Mouse (Mus musculus) telencephalon, adult 2 months (tissue): ENCODE measurements around the gene Smug1.

Experiments
- DNase-seq: peaks from one replicate; pipeline ENCODE4 v3.0.0-alpha.2; 2011; ENCODE audit warnings: low read depth, low spot score

Smug1 gene

DNA sequence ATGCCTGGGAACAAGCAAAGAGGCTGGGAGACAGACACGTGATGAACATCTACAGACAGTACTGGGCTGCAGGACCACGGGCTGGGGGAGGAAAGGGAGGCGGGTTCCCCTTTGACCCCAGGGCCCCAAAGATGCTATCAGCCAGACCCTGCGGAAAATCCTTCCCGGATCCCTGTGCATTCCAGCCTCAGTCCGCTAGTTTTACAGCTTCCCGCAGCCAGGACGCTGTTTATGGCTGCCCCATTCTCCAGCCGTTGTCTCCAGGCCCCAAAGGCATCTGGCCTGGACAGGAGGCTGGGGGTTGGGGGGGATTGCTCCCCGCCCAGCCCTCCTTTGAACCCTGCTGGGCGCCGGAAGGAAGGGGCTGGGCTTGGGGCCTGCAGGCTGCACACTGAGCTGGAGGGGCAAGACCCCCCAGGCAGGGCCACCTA, 10.7 kb upstream of the Smug1 start:
- DNase-seq: no peak

DNA sequence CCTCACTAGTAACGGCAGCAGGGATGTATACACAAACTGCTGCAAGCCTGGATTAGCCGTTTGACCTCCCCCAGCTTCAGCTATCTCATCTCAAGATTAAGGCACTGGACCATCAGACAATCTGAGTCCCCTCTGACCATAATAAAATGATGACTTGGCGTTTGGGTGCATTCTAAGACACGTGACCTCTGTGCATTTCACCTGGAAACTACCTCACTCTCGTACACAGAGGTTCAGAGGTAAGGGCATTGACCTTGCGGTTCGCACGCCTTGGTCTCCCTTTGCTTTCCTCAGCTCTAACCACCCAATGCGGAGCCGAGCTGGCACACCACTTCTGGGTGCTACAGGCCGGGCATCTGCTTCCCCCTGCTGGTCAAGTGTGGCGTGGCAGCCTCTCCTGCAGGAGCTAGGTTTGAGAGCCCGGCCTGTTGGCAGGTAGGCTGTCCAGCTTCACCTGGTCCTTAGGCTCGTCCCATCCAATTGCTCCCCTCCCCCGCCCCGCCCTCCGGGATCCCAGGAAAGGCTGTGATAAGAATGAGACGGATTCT, 10.1 kb upstream of the Smug1 start:
- no peak for DNase-seq

DNA sequence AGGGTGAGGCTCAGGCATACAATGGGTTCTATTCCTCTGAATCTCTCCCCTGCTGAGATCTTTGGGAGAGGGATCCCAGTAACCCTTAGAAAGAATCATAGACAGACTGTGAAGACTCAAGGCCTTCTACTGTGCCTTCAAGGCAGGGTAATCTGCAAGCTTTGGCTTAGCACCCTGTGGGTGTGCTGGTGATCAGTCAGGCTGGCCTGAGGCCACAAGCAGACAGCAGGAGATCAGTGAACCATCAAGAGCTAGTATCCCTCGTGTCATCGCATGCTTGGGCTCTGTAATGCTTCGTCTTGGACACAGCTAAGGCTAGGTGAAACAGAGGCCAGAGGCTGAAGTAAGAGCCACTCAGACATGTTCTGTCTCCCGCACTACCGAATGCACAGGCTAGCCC, 6.4 kb upstream of the Smug1 start:
- no peak for DNase-seq

DNA sequence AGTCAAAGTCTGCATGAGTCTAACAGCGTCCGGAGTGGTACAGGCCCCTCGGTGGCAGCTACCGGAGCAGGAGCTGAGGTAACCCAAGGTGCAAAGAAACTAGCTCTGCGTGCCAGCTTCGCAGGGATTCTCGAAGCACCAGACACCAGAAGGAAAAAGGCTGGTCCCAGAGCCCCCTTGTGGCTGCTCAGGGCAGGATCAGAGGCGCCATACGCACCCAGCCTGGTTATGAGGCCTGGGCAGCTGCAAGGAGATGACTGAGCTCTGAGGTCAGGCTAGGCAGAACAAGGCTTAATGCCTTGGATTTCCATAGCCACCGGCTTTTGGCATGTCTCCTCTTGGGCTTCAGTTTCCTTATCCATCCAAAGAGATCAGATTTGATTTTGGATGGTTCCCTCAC, 5.6 kb upstream of the Smug1 start:
- DNase-seq: no peak

DNA sequence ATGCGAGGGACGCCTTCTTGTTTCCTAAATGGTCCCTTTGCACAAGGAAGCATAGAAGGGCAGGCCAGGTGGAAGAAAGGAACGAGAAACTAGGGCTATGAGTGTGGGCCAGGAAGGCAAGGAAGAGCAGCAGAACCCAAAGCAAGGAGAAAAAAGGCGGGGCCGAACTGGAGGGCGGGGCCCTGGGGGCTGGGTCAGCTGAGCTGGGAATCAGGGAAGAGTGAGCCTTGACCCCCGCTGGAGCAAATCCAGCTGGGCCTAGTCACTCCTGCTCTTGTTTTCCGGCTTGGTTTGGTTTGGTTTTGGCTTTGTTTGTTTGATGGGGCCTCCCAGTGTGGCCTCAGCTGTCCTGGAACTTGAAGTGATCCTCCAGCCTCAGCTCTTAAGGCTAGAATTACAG, 4.4 kb upstream of the Smug1 start:
- no peak for DNase-seq

DNA sequence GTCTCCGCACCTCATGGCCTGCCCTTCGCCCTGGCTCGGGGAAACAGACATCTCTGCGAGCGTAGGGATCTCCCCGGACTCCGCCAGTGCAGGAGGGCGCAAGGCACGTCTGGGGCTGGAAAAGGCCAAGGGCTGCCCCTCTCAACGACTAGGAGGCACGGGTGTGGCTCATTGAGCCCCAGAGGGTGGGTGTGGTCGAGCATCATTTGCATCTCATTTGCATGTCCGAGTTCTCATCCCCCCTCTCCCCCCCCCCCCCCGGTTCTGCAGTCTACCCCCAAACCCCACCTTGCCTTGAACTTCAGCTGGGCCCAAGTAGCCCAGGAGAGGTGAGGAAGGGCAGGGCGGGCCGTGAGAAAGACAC, 3.4 kb upstream of the Smug1 start:
- DNase-seq: no peak

DNA sequence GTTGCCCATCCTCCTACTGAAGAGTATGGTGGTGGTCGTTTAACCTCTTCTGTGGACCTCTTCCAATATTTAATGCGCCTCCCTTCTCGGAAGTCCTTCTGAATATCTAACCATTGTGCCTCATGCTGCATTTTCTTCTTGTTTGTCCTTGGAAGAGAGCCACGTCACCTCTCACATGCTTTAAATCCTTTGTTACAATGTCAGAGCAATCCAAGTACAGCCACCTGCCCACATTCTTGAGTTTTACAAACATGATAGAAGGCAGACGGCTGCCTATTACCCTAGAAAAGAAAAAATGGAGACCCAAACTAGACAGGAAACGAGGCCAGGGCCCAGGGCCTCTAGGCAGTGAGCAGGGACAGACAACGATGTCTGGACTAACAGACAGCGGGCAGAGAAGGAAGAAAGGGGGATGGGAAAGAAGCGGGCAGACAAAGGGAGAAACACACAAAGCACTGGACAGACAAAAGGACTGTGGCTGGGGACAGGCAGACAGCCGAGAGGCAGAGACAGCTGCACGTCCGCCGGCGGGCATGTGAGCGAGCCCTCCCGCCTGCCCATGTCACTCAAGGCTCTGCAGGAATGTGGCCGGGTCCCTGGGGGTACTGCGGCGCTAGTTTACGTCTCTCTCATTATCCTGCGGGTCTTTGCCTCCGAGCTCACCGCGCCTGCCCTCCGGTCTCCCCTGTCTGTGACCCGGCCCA, 2.9 kb upstream of the Smug1 start:
- DNase-seq: no peak

DNA sequence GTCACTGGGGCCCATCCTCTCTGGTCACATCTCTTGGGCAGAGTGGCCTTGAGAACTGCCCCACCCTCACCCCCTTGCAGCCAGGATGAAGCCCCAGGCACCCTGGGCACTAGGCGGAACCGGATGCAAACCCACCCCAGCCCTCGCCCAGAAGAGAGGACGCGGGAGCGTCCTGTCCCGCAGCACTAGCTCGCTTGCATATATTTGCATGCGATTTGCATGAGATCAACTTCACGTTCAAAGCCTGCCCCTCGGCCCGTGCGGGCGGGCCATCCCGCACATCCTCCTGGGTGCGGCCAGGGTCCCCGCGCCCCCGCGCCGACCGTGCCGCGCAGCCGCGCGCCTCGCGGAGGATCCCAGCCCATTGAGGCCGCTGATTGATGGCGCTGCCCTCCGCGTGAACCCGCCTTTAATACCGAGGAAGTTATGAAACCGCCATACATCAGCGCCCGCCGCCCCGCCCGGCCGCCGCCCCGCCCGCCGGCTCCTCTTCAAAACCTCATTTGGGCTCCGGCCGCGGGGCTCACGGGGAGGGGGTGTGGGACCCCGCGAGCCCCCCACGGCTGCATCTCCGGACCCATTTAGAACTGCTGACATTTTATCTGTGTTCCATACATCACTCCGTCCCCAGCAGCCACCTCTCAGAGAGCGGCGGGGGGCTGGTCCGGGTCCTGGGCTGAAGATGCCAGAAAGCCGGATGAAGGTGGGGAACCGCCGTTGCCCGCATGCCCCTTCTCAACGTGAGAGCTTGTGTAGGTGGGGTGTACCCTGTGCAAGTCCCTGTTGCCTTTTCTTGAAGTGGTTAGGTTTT, 2.1 kb upstream of the Smug1 start:
- no peak for DNase-seq

DNA sequence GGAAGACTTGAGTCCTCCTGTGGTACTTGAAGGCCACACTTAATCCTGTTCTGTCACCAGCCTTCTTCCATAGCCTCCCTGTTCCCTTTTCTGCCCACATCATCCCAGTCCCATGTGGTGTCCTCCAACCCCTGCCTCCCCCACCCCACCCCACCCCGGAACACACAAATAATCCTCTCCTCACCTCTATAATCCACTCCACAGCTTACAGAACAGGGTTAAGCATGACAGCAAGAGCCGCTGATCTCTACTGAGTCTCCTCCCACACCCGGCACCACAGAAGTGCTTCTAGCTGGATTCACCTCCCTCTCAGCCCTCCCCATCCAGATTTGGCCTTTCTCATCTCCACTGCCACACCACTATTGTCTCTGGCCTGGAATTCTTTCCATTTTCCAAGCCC, 894 bp upstream of the Smug1 start:
- DNase-seq: no peak

DNA sequence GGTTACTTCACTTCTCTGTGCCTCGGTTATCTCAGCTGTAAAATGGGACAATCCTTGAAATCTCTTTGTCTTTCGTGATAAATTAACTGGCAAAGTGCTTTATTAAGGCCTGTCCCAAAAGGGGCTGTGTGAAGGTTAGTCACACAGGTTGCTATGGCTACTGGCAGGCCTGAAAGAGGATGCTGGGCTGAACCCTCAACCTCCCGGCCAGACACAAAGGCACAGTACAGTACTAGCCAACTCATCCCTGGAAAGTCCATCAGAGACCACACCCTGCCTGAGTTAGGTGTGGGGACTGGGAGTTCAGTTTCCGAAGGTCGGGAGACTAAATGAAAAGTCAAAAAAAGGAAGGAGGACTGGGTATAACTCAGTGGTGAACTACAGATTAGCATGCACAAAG, 968 bp downstream of the Smug1 start:
- no peak for DNase-seq

DNA sequence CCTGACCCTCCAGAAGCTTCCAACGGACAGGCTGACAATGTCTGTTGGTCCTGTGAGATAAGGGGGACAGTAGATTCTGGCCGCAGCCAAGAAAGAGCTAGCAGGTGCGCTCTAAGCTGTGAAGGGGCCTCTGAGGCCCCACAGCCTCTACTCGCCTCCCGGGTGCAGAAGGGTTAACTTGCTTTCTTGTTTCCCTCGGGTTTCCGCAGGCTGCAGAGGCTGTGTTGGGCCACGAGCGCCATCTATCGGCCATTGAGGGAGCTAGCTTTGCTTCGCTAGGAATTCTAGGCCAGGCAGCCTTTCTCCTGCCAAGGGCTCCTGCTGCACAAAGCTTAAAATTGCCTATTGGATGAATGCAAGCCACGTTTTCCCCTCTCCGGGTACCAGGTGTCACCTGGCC, 1.5 kb downstream of the Smug1 start:
- DNase-seq: peak; percentile 63

DNA sequence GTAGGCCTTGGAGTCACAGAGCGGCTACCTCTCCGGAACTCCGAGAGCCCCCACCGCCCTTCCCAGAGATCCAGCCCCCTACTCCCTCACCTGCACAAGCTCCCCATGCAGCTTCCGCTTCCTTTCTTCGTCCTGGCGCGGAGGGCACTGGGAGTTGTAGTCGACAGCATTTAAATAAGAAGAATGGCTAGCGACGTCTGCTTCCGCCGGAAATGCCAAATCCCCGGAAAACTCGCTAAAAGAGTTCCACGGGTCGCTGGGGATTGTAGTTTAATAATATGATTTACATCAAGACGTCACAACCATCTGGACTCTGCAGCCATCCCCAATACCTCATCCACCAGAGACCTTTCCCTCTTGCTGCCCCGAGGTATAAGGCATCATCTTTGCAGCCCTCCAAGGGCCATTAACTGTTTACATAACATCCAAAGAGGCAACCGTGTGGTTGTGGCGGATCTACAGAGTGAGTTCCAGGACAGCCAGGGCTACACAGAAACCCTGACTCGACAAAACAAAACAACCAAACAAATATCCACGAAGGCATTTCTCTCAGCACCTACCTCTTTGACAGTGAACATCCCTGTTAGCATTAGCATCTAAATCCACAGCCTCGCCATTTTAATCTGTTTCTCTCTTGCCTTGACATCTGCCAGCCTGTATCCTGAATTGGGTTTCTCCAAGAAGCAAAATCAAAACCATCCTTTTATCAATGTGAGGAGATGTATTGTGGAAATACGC, 3.5 kb downstream of the Smug1 start:
- DNase-seq: peak; percentile 98

DNA sequence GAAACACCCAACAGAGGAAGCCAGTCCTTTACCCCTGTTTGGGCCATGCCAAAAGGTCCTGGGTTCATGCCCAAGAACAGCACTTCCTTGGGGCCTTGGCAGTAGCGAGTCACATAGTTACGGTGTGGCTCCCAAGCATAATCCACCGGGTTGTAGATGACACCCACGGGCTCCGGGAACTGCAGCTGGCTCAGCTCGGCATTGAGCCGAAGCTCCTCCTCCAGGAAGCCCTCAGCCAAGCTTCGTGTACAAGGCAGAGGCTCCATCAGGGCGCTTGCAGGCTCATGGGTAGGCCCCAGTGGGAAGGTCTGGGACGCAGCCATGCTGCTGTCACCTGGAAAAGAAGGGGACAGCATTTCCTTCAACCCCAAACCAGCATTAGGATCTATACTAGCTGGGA, 9.3 kb downstream of the Smug1 start:
- DNase-seq: peak; percentile 44

DNA sequence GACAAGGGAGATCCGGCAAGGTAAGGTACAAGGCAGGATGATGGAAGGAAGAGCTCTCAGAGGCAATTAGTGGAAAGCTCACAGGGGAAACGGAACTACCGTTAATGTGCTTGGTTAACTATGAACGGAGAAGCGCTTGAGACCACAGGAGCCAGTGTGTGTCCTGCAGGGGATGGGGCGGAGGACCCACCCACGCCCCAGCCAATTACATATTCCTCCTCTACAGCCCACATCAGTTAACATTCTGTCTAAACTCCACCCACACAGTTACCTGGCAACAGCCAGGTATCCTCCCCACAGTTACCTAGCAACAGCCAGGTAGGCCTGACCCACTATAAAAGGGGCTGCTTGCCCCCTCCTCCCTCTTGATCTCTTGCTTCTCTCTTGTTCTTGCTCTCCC, 10.0 kb downstream of the Smug1 start:
- no peak for DNase-seq

DNA sequence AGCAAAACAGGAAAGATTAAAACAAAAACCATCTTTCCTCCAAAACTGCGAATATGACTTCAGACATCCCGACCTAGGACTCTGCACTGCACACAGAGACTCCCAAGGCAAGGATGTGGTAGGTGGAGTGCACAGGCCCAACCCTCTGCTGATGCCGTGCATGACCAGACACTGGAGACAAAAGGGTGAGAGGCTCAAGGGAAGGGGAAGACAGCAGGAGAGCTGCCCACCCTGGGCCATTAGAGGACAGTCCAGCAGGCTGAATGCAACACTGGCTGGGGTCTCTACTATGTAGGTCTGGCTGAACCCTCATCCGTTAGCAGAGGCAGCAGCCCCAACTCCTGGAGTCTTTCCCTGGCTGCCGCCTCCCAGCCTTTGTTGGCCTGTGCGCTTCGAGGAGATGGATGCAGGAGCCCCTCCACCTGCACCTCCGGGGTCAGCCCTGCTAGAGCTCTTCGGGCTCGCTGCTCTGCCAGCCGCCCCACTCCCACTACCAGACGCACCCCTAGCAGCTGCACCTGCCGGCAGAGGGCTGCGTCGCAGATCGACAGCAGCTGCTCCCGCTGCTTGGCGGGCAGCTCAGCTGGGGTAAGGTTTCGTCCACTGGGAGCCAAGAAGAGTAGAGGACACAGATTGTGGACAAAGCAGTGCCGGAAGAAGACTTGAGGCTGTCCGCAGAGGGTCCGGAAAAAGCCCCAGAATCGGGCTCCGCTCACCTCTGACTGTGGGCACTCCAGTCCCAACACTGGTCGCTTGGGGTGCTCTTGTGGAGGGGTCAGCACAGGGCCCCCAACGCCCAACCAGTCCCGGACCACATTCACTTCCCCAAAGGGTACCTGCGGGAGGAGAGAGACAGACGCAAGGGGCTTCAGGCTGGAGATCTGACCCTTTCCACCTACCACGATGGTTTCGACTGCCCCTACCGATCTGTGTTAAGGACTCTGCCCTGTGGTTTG, 11.2 kb downstream of the Smug1 start:
- no peak for DNase-seq

DNA sequence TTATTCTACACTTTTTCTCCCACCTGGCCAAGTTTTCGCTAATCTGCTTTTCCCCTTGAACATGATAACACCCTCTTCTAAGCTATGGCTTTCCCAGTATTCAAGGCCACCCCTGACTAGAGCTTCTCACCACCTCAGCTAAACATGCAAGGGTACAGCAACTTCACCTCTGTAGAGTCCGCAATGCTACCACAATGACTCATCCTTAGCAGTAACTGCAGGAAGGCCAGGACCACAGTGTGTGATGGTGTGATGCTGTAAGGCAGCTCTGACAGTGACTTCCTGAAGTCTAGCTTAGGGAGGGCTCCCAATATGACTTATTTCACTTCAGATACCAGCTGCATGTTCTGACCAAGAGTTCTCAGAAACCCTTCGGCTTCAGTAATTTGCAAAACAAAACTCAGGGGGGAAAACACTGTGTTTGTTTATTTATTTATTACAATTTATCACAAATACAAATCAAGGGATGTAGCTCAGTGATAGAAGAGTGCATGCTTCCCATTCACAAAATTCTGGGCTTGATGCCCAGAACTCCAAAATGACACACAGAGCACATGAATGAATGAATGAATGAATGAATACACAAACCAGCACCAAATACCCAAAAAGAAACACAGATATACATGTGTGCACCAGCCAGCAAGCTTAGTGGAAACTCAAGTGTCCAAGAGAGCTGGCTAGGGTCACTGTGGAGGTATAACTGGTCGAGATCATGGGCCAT, 13.8 kb downstream of the Smug1 start:
- no peak for DNase-seq

DNA sequence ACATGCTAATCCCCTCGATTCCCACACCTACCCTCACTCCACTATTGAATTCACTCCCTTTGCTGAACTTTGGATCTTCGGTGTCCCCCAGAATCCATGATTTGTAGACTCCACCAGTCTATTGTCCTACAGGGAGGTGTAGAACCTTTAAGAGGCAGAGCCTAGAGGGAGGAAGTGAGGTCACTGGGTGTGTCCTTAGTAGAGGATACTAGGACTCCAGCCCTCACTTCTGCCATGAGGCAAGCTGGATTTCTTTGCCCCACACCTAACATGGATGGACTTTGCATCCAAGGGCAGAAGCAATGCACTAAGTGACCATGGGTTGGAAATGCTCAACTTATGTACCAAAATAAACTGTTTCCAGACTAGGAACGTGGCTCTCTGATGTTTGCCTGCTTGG, 14.5 kb downstream of the Smug1 start:
- no peak for DNase-seq

DNA sequence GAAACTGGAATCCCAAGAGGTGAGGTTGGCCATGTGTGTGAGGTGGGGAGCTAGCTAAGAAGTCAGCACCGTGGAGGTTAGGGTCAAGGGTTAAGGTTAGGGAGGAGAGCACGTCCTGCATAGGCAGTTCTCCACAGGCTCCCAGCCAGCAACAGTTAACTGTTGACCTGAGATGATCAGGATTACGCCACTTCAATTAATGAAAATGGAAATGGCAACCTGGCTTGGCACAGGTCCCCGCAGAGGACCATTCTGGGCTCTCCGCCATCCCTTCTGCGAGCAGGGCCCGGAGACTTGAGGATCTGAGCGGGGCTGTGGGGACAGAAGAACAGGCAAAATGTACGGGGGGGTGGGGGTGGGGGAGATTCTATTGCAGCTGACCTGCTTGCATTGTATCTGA, 19.1 kb downstream of the Smug1 start:
- DNase-seq: no peak

DNA sequence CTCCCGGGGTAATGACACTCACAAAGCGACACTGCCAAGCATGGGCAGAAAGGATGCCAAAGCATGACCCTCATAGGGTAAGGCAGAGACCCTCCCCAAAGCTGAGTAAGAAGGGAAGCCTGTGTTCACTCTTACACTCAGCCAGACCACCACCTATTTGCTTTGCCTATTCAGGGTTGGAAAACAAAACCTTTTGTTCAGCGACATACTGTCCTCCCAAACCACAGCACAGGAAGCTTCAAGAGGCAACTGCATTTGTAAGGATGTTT, 19.5 kb downstream of the Smug1 start:
- no peak for DNase-seq

DNA sequence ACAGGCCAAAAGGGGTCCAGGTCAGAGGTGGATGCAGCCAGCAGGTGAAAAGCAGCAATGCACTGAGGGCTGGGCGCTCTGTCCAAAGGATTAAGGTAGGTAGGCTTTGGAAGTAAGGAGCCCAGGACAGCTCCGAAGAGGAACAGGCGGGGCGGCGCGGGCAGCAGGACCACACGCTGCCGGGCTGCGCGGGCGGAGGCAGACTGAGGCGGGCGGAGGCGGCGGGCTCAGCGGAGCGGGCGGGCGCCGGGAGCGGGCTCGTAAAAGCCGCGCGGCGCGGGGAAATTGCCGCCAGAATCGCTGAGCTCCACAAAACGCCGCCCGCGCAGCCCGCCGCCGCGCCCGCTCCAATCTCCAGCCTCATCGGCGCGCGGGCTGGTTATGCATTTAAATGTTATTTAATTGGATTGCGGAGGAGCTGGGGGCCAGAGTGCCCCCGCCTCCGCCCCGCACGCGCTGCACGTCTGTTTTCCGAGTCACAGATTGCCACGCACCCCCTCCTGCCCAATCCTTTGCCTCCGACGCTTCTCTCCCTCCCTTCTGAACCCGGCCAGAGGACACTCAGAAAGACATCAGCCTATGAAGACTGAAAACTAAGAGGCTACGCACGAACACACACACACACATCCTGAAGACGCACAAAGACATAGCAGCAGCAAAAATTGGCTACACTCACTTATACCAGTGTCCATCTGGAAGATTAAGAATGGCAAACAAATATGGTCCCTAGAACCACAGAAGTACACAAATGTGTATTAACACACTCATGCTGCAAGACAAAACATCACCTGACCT, 20.1 kb downstream of the Smug1 start:
- peak; percentile 44 for DNase-seq
